Mouse (Mus musculus) hindbrain, postnatal 0 days (tissue): ENCODE measurements around the gene Exph5. TPM values are rescaled to one million over a fixed set of nuclear protein-coding genes. Genes with fewer than 3 reads are reported as not detected.

Experiments used
- ATAC-seq: fragments of 200-750 bp; cut with Nextera tagmentation; 2 replicates; pipeline ENCODE4 v1.8.0; 2017; ENCODE audit warnings: mild to moderate bottlenecking, moderate TSS enrichment, moderate library complexity
- DNase-seq: peaks from one replicate; pipeline ENCODE4 v3.0.0-alpha.2; 2015; ENCODE audit warnings: low spot score
- H3K27ac ChIP-seq: fragments of 300-500 bp; sonication (generic); 2 replicates; pipeline ENCODE4 v1.5.1; 2014; ENCODE audit warnings: mild to moderate bottlenecking
- H3K27me3 ChIP-seq: fragments of 300-500 bp; sonication (generic); 2 replicates; pipeline ENCODE4 v1.6.1; 2014; ENCODE audit warnings: low read length, mixed read lengths; ENCODE audit not compliant: insufficient read depth
- H3K36me3 ChIP-seq: fragments of 300-500 bp; sonication (generic); 2 replicates; pipeline ENCODE4 v1.6.1; 2014; ENCODE audit warnings: low read length, mixed read lengths; ENCODE audit not compliant: insufficient read depth
- H3K4me1 ChIP-seq: fragments of 300-500 bp; sonication (generic); 2 replicates; pipeline ENCODE4 v1.6.1; 2014; ENCODE audit warnings: antibody characterized with exemption, low read length, mixed read lengths; ENCODE audit not compliant: insufficient read depth
- H3K4me2 ChIP-seq: fragments of 300-500 bp; sonication (generic); 2 replicates; pipeline ENCODE4 v1.6.1; 2014; ENCODE audit warnings: low read depth, mild to moderate bottlenecking, low read length, moderate library complexity, mixed read lengths
- H3K4me3 ChIP-seq: fragments of 300-500 bp; sonication (generic); 2 replicates; pipeline ENCODE4 v1.5.1; 2014; ENCODE audit warnings: low read length
- H3K9ac ChIP-seq: fragments of 300-500 bp; sonication (generic); replicated peaks from 2 replicates; pipeline ENCODE4 v1.6.1; 2014; ENCODE audit warnings: mild to moderate bottlenecking, low read length, moderate library complexity, mixed read lengths
- H3K9me3 ChIP-seq: fragments of 300-500 bp; sonication (generic); 2 replicates; pipeline ENCODE4 v1.6.1; 2016; ENCODE audit warnings: low read length, mixed read lengths
- CTCF ChIP-seq: IDR thresholded peaks from 2 replicates; pipeline ENCODE4 v1.5.1; 2016; ENCODE audit warnings: antibody characterized with exemption, control low read depth, low read depth
- WGBS: fragments of 180-500 bp; shearing (Covaris S2); extraction: QIAGEN DNeasy Blood & Tissue Kit; methylation state at CpG from one replicate; pipeline ENCODE4 v1.1.7; 2014; 5-methylcytosine and 5-hydroxymethylcytosine counted together
- polyA plus RNA-seq: library from polyadenylated mRNA; unstranded; fragments of >200 nt; fragmentation: Nextera tagmentation; extraction: Ambion mirVana; gene quantifications from 2 replicates; pipeline ENCODE4 v1.2.1, GENCODE M21; 2015
- total RNA-seq: library from RNA; depleted of rRNA; stranded (reverse); fragments of >200 nt; gene quantifications from 2 replicates; pipeline ENCODE4 v1.2.3, GENCODE M21; 2014; rRNA removed

The Exph5 gene
- total RNA-seq (0.86 and 0.99 TPM in 2 replicates), polyA plus RNA-seq (0.36 and 0.47 TPM in 2 replicates)

- DNase-seq, result peak; percentile 61
- Histone ChIP-seq H3K4me1 (no peaks in the 10 kb centered on the region), H3K9ac (peak within 1 kb of the TSS; percentile 40; the same call in 1 of the 2 replicates), H3K4me2 (peak within 1 kb of the TSS; percentile 96), H3K27ac (no peak within 1 kb of the TSS), H3K4me3 (peak within 1 kb of the TSS; percentile 44), H3K36me3 (no peaks in the 10 kb centered on the region), H3K27me3 (0 out of 2 replicates have a peak, but pooled peaks cover 6% of the 10 kb centered on the region), H3K9me3 (no peaks in the 10 kb centered on the region)
- under 1% methylated on average over 11 of the region's 11 CpGs for WGBS
- ATAC-seq, result peak; percentile 56; the same call in 1 of the 2 replicates
- TF ChIP-seq CTCF, result no peak
Measured at GRCm38 (mm10) chr9:53301269-53301720, at the start of gene Exph5. TSS of gene Exph5 (plus strand) at chr9:53301670.

DNA sequence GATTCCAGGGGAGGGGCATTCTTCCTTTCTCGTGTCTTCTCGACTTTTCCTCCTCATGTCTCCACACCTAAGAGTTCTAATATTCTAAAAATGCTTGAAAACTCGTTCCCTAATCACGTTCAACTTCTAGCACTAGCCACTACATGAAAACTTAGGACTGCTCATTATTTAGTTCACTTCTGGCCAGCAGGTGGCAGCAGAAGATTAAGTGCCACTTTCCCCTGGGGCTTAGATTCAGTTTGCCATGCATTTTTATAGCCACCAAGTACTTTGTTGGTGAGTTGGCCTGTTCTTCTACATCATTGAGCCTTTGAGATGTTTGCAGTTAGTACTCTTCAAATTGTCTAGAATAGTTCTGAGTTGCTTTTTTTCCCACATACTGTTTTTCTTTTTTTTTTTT, 47.1 kb upstream of the Exph5 start:
- no peak overlapping the region for H3K4me2 ChIP-seq
- DNase-seq, result peak; percentile 90
- H3K36me3 ChIP-seq, result no peaks in the 10 kb centered on the region
- H3K4me1 ChIP-seq, result no peaks in the 10 kb centered on the region
- no peak overlapping the region for H3K4me3 ChIP-seq
- H3K27ac ChIP-seq, result no peak overlapping the region
- H3K9ac ChIP-seq, result no peak overlapping the region
- no peaks in the 10 kb centered on the region for H3K9me3 ChIP-seq
- H3K27me3 ChIP-seq, result no peaks in the 10 kb centered on the region
- TF ChIP-seq CTCF, result peak; percentile 91
- 6% methylated on average over 4 of the region's 4 CpGs for WGBS
- 0 out of 2 replicates have a peak, but pooled peaks have one; percentile 72 for ATAC-seq

GRCm38 (mm10) chr9:53256690-53257305, 44.7 kb upstream of the Exph5 start:
- no peak for TF ChIP-seq CTCF
- no peaks in the 10 kb centered on the region for H3K9me3 ChIP-seq
- no peak overlapping the region for H3K4me3 ChIP-seq
- H3K27me3 ChIP-seq, result no peaks in the 10 kb centered on the region
- 77% methylated on average over 4 of the region's 4 CpGs for WGBS
- no peak overlapping the region for H3K9ac ChIP-seq
- H3K4me2 ChIP-seq, result no peak overlapping the region
- no peak for DNase-seq
- H3K36me3 ChIP-seq, result no peaks in the 10 kb centered on the region
- no peaks in the 10 kb centered on the region for H3K4me1 ChIP-seq
- H3K27ac ChIP-seq, result no peak overlapping the region
- no peak for ATAC-seq

- no peak overlapping the region for H3K4me3 ChIP-seq
- no peaks in the 10 kb centered on the region for H3K9me3 ChIP-seq
- H3K4me2 ChIP-seq, result no peak overlapping the region
- no peak for TF ChIP-seq CTCF
- ATAC-seq (no peak), DNase-seq (no peak)
- no peaks in the 10 kb centered on the region for H3K36me3 ChIP-seq
- H3K9ac ChIP-seq, result no peak overlapping the region
- no peak overlapping the region for H3K27ac ChIP-seq
- 0% methylated on average over 3 of the region's 3 CpGs for WGBS
- no peaks in the 10 kb centered on the region for H3K4me1 ChIP-seq
- H3K27me3 ChIP-seq, result no peaks in the 10 kb centered on the region
Measured at GRCm38 (mm10) chr9:53257772-53258171, 43.7 kb upstream of the Exph5 start.

GRCm38 (mm10) chr9:53258199-53258598, 43.3 kb upstream of the Exph5 start:
- no peak overlapping the region for H3K9ac ChIP-seq
- no peak overlapping the region for H3K27ac ChIP-seq
- no peak overlapping the region for H3K4me3 ChIP-seq
- no peaks in the 10 kb centered on the region for H3K4me1 ChIP-seq
- no peak for TF ChIP-seq CTCF
- H3K4me2 ChIP-seq, result no peak overlapping the region
- no peaks in the 10 kb centered on the region for H3K27me3 ChIP-seq
- DNase-seq, result no peak
- ATAC-seq, result no peak
- 44% methylated on average over 6 of the region's 6 CpGs for WGBS
- no peaks in the 10 kb centered on the region for H3K36me3 ChIP-seq
- no peaks in the 10 kb centered on the region for H3K9me3 ChIP-seq

GRCm38 (mm10) chr9:53264387-53264786, 37.1 kb upstream of the Exph5 start:
- ATAC-seq (no peak), DNase-seq (no peak)
- Histone ChIP-seq H3K27ac (no peak overlapping the region), H3K4me2 (no peak overlapping the region), H3K4me3 (no peak overlapping the region), H3K27me3 (no peaks in the 10 kb centered on the region), H3K9ac (no peak overlapping the region), H3K9me3 (no peaks in the 10 kb centered on the region), H3K4me1 (0 out of 2 replicates have a peak, but pooled peaks cover 3% of the 10 kb centered on the region), H3K36me3 (no peaks in the 10 kb centered on the region)
- 61% methylated on average over 4 of the region's 4 CpGs for WGBS
- no peak for TF ChIP-seq CTCF

DNA sequence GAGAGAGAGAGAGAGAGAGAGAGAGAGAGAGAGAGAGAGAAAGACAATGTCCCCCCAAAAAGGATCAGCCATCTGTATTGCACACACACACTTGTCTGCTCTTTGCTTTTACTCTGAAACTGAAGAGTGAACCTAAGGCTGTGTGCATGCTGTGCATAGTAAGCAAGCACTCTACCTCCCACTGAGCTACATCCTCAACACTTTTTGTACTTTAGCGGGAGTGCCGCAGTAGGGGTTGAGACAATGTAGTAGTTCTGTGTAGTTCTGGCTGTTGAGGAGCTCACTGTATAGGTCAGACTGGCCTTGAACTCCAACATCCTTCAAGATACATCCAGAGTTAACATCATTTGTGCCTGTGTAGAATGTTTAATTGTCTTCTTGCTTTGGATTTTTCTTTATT, 35.9 kb upstream of the Exph5 start:
- no peak overlapping the region for H3K9ac ChIP-seq
- H3K36me3 ChIP-seq, result no peaks in the 10 kb centered on the region
- no peaks in the 10 kb centered on the region for H3K27me3 ChIP-seq
- H3K4me2 ChIP-seq, result no peak overlapping the region
- no peak for ATAC-seq
- H3K27ac ChIP-seq, result no peak overlapping the region
- H3K4me3 ChIP-seq, result no peak overlapping the region
- DNase-seq, result no peak
- no peak for TF ChIP-seq CTCF
- WGBS, result 43% methylated on average over 2 of the region's 2 CpGs
- H3K4me1 ChIP-seq, result 0 out of 2 replicates have a peak, but pooled peaks cover 3% of the 10 kb centered on the region
- no peaks in the 10 kb centered on the region for H3K9me3 ChIP-seq
